Mouse (Mus musculus): Measurements from ENCODE around the gene Ptpre.

Ptpre gene

GRCm38 (mm10) chr7:135723672-135724341 is 186.5 kb downstream of the Ptpre start:
- peak in 1 of 2 experiments; percentile 8 for DNase-seq (ENCODE audit: low spot score in 2 of 2)

- no peak for DNase-seq (ENCODE audit: low spot score in 2 of 2)
Observed at GRCm38 (mm10) chr7:135726707-135727106, 189.4 kb downstream of the Ptpre start.

- DNase-seq (ENCODE audit: low spot score in 2 of 2) = no peak
Observed at GRCm38 (mm10) chr7:135728038-135728437, 190.8 kb downstream of the Ptpre start.

- DNase-seq (ENCODE audit: low spot score in 2 of 2) = no peak
Observed at GRCm38 (mm10) chr7:135734379-135734778, 197.1 kb downstream of the Ptpre start.

- DNase-seq (ENCODE audit: low spot score in 2 of 2) = no peak
Observed at GRCm38 (mm10) chr7:135734911-135735646, 197.8 kb downstream of the Ptpre start.

Data from heart, adult 9 months (tissue).